Mouse (Mus musculus): Measurements from ENCODE around the gene Fam89a.

The Fam89a gene

DNA sequence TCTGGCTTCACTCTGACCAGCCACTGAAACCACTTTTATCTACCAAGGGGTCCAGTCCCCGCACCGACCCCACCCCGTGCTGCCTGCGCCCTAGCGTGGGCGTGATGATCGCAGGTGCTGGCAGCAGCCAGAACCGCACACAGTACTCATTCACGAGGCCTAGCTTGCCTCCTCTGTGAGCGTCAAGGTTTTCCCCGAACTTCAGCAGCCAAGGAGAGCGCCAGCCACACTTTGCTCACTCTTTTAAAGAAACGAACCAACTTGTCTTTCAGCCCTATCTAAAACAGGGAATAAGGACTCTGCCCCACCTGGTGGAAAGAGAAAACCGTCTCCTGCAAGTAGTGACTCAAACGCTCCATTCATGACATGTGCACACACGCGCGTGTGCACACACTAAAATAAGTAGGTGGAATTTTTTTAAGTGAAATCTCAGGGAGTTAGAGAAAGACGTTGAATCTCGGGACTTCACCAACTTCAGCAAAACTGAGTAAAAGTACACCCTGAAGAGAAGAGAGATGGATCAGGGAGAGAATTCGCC is 762 bp upstream of the Fam89a start:
- DNase-seq, result no peak

DNA sequence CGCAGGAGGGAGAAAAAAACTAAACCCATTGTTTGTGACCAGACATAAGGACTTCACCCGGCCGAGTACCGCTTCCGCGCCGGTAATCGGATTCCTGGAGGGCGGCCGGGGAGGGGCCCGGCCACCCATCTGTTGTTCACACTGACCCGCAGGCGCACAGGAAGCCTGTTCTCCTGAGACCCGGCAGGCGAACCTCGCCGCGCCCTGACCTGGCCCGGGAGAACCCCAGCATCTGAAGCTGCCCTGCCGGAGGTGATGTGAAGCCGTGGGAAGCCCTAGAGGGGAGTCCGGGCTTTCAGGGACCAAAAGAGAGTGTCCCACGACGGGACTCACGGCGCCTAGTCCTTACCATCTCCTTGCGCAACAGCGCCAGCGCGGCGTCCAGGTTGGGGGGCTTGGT is 441 bp downstream of the Fam89a start:
- no peak for DNase-seq

- no peak for DNase-seq
Observed at GRCm38 (mm10) chr8:124746661-124747060, 5.0 kb downstream of the Fam89a start.

GRCm38 (mm10) chr8:124739268-124739667 is 12.4 kb downstream of the Fam89a start:
- DNase-seq, result peak; percentile 52 to 58

DNA sequence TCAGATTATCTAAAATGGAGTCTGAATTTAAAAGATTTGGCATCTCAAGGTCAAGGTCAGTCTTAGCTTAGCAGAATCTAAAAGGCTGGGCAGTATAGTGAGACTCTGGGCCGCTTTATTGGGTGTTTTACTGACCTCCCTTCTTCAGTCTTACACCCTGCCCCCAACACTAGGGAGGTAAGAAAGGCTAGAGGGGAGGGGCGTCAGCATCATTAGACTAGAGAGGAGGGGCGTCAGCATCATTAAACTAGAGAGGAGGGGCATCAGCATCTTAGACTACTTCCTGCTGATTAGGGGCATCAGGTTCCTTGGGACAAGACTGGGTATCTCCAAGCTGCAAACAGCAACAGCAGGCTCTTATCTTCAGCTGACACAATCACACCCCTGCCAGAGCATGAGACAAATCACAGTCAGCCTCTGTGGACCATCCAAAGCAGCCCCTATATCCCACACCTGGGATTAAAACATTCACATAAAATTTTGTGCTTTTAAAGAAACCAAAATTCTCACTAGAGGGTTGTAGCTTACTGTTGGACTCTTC is 16.2 kb downstream of the Fam89a start:
- DNase-seq, result no peak

DNA sequence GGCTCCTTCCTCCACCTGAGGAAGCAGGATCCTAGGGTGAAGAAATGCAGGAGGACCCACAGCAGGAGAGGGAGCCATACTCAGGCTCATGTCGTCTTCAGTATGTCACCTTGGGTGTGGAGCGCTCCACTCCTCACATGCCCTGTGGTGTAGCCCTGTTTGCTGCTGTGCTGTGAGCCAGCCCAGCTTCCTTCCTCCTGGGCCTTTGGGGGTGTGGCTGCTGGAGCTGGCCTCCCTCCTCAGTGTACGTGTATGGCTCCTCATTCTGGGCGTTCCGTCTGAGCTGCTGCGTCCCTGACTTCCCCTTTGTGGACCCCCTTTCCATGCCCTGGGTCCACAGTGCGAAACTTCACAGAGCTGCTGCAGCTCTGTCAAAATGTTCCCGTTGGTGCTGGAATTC is 18.8 kb downstream of the Fam89a start:
- no peak for DNase-seq

GRCm38 (mm10) chr8:124724301-124724700 is 27.3 kb downstream of the Fam89a start:
- DNase-seq, result no peak

- peak; percentile 96 to 98 for DNase-seq
Observed at GRCm38 (mm10) chr8:124721862-124722515, 29.6 kb downstream of the Fam89a start, which contains the start of the genes Ttc13 and Arv1. TSS of gene Ttc13 (minus strand) at chr8:124721983. TSS of gene Arv1 (plus strand) at chr8:124722139.

GRCm38 (mm10) chr8:124720938-124721861 is 30.4 kb downstream of the Fam89a start:
- DNase-seq, result no peak

DNA sequence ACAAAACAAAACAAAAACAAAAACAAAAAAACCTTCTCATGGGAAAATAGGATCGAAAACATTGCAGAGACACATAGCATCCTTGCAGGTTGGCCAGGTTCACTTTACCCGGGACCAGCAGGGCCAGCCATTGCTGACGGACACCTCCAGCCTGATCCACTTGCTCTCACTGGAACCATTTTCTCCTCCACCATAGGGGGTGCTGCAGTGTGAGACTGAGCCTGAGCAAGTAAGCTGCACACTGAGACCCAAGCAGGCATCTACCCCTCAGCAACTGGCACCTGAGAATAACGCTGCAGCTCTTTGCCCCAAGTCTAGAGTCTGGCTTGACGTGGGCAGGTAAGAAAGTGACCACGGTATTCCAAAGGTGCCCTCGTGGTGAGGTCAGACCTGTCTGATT is 31.5 kb downstream of the Fam89a start:
- DNase-seq, result peak in 1 of 2 experiments; percentile 16

DNA sequence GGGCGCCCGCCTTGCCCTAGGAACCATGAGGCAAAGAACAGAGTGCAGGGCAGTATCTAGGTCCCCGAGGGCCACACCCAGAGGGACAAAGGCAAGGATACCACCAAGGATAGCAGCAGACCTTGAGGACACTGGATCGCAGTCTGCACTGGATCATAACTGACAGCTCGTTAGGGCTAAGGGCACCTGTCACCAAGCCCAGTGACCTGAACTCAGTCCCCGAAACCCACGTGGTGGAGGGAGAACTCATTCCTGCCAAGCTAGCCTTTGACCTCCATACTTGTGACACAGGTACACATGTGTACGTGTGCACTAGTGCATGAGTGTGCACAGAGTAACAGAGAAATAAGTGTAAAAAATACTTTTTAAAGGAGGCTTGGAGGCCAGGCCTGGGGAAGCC is 35.9 kb downstream of the Fam89a start:
- DNase-seq, result no peak

GRCm38 (mm10) chr8:124713207-124713606 is 38.4 kb downstream of the Fam89a start:
- no peak for DNase-seq

- no peak for DNase-seq
Observed at GRCm38 (mm10) chr8:124705823-124706222, 45.8 kb downstream of the Fam89a start.

- no peak for DNase-seq
Observed at GRCm38 (mm10) chr8:124704376-124704775, 47.3 kb downstream of the Fam89a start.

- DNase-seq, result no peak
Observed at GRCm38 (mm10) chr8:124703526-124703925, 48.1 kb downstream of the Fam89a start.

DNA sequence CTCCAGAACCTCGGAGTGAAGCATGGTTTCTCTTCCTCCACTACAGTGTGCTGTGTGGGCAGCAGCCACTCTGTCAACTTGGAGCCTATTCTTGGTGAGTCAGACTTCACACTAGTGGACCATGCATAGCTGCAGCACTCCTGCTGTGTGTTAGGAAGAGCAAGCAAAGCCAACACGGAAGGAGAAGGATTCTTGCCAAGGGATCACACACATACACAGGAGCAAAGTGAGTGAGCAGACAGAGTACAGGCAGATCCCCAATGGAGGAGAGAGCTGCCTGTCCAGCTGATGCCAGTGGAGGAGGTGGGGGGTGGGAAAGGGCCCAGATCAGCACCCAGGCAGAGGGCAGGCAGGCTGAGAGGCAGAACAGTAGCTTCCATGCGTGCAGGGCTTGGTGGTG is 49.4 kb downstream of the Fam89a start:
- DNase-seq, result peak; percentile 52 to 66

- DNase-seq, result no peak
Observed at GRCm38 (mm10) chr8:124701023-124701422, 50.6 kb downstream of the Fam89a start.

DNA sequence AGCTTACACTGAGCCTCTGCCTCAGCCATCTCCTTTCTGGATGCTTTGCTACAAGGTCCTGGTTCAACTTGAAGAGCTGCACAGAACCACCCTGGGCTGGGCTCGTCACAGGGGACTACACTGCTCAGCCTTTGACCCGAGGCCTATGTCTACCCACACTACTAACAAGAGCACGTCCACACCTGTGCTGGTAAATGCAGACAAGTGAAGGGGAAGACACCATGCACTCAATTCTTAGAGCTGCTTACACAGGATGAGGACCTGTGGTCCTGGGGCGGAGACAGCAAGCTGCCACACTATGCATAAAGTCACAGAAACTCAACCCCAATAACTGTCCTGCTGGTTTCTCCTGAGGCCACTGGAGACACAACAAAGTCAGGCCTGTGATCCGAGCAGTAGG is 51.4 kb downstream of the Fam89a start:
- DNase-seq, result no peak

DNA sequence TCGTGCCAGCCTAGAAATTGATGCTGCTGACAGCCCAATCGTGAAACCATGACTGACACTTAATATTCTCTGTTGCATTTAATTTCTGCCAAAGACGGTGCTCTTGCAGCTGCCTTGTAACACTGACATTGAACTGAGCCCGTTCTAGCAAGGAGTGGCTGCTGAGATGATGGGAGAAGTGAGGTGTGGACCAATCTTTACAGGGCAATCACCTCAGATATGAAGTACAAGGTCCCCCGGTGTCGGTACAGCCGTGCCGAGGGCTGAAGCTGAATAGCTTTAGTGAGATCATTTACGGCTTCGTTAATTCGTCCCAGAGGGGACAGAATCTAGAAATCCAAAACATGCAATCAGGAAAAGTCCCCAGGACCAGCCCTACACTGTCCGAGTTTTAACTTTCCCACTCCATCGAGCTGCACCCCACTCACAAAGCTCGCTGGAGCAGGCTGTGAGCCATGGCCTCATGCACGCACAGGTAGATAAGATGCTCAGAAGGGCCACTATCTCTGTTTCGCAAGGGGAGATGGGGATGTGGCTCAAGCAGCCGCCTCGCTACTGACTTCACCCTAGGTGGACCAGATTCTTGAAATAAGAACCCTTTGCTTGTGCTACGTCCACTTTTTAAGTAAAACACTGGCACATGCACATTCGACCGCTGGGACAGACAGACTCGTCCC is 56.1 kb downstream of the Fam89a start:
- no peak for DNase-seq

DNA sequence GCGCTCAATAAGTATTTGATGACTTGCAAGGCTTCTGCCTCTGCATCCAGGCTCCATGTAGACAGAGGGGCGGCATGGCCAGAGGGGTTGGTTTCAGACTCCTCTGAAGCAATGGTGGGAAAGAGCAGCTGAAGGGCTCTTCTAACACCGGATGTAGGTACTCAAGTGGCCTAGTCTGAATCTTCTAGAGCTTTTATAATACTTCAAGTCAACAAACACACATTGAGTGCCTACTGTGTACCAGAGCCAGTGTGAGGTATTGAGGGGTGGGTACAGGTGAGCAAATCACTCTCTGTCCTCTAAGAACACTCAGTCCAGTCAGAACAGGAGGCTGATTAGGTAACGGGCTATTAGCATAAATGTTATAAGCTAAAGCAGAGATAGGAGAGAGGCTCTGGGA is 59.9 kb downstream of the Fam89a start:
- DNase-seq, result no peak
